In the genomic region with DNA sequence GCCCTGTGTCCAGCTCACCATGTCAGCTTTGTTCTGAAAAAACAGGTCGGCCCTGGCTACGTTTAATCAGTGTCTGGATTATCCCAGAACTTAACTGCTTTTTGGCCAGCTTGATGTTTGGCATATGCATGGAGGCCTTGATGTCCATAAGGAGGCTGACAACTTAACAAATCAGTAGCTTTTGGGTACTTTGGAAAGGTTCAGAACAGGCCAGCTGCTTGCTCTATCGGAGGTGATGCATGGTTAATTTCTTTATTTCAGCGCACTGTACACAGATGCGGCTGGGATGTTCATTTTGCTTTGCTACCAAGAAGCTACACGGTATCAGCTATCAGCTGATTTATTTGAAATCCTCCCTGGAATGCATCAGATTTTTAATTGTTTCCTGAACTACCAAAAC, we compare ENCODE assay signal across 16 mouse cellular contexts.
A peak's percentile ranks its signal among the peaks of the same experiment; 100 is the strongest.
DNase-seq lines count a peak whose midpoint lies in the region; ATAC-seq and TF ChIP-seq lines count a peak whose summit lies in the region.
"Had no signal": no experiment of that assay in that cellular context is flagged by ENCODE, and none has a peak within 500 bp of the region (broad histone marks: within the 10 kb centered on the region; RNA-seq: fewer than 3 reads in every experiment).

No protein-coding gene starts in this region.

- peaks cover 9% of the 10 kb centered on the region; the same call in 1 of the 2 replicates for H3K27me3 ChIP-seq in kidney, embryonic 15.5 days
- H3K27me3 ChIP-seq in forebrain, embryonic 14.5 days (replicated peaks; ENCODE audit: control insufficient read depth, insufficient read depth, low read length): no peaks in the 10 kb centered on the region
- H3K27me3 ChIP-seq in hindbrain, embryonic 13.5 days: no peaks in the 10 kb centered on the region
- H3K27me3 ChIP-seq in midbrain, embryonic 15.5 days (replicated peaks): no peaks in the 10 kb centered on the region
- H3K27me3 ChIP-seq: embryonic facial prominence, embryonic 13.5 days had no signal

- H3K4me1 ChIP-seq in kidney, embryonic 15.5 days: peaks cover 16% of the 10 kb centered on the region
- peaks cover 39% of the 10 kb centered on the region for H3K4me1 ChIP-seq in forebrain, embryonic 14.5 days (ENCODE audit: control insufficient read depth, insufficient read depth, low read length)
- peaks cover 64% of the 10 kb centered on the region for H3K4me1 ChIP-seq in hindbrain, embryonic 13.5 days (replicated peaks)
- H3K4me1 ChIP-seq in midbrain, embryonic 15.5 days: peaks cover 50% of the 10 kb centered on the region
- H3K4me1 ChIP-seq in lung, adult 2 months (ENCODE audit: control insufficient read depth, insufficient read depth, low read length): no peaks in the 10 kb centered on the region; the same call in 1 of the 2 replicates

- ATAC-seq in kidney, embryonic 15.5 days (replicated peaks; ENCODE audit: low FRiP score): peak; percentile 75
- ATAC-seq in forebrain, embryonic 14.5 days: peak; percentile 55
- ATAC-seq in hindbrain, embryonic 13.5 days (ENCODE audit: low FRiP score): peak; percentile 78
- ATAC-seq in midbrain, embryonic 15.5 days (replicated peaks): peak; percentile 32; the same call in 1 of the 2 replicates
- ATAC-seq in erythroblast, adult 5-6 weeks (replicated peaks; ENCODE audit: low FRiP score, poor library complexity, severe bottlenecking): no peak
- ATAC-seq: liver, postnatal 0 days had no signal

- TF ChIP-seq POLR2A in lung, adult 2 months (IDR thresholded peaks at IDR 0.05; ENCODE audit: borderline replicate concordance, extremely low read depth, low read depth, low read length): no peak

- no peak for DNase-seq in kidney, postnatal 10 days
- DNase-seq in forebrain, embryonic 14.5 days (ENCODE audit: low spot score): peak; percentile 63
- no peak for DNase-seq in urinary bladder, postnatal 4 days (ENCODE audit: low spot score in 2 of 2)
- no peak for DNase-seq in lung, adult 2 months
- DNase-seq: B cell, adult 2 months; heart, adult 2 months; kidney, postnatal 36 days; layer of hippocampus, postnatal 36 days; liver, postnatal 0 days; lung, postnatal 4 days; right cerebral cortex, postnatal 25 days had no signal

- no peak overlapping the region for H3K4me3 ChIP-seq in kidney, embryonic 15.5 days (replicated peaks)
- no peak overlapping the region for H3K4me3 ChIP-seq in forebrain, embryonic 14.5 days (ENCODE audit: low read depth, low read length)
- no peak overlapping the region for H3K4me3 ChIP-seq in hindbrain, embryonic 13.5 days
- no peak overlapping the region for H3K4me3 ChIP-seq in midbrain, embryonic 15.5 days
- no peak overlapping the region for H3K4me3 ChIP-seq in lung, adult 2 months (replicated peaks; ENCODE audit: extremely low read depth, low read depth, low read length)
- H3K4me3 ChIP-seq: embryonic facial prominence, embryonic 13.5 days; heart, adult 2 months had no signal

- TF ChIP-seq CTCF in lung, adult 2 months (IDR thresholded peaks at IDR 0.05; ENCODE audit: insufficient read depth, low read length): no peak

- H3K4me2 ChIP-seq in kidney, embryonic 15.5 days: no peak overlapping the region
- H3K4me2 ChIP-seq in forebrain, embryonic 14.5 days (ENCODE audit: low read length): no peak overlapping the region
- H3K4me2 ChIP-seq in hindbrain, embryonic 13.5 days: no peak overlapping the region
- H3K4me2 ChIP-seq in midbrain, embryonic 15.5 days: no peak overlapping the region
- H3K4me2 ChIP-seq: embryonic facial prominence, embryonic 13.5 days had no signal

- no peak overlapping the region for H3K9ac ChIP-seq in kidney, embryonic 15.5 days
- no peak overlapping the region for H3K9ac ChIP-seq in forebrain, embryonic 14.5 days (ENCODE audit: low read length)
- peak overlapping the region; percentile 24; the same call in 1 of the 2 replicates for H3K9ac ChIP-seq in hindbrain, embryonic 13.5 days
- no peak overlapping the region for H3K9ac ChIP-seq in midbrain, embryonic 15.5 days
- H3K9ac ChIP-seq: embryonic facial prominence, embryonic 13.5 days; liver, postnatal 0 days had no signal

- H3K27ac ChIP-seq in kidney, embryonic 15.5 days: no peak overlapping the region
- peak overlapping the region; percentile 71 for H3K27ac ChIP-seq in forebrain, embryonic 14.5 days (ENCODE audit: low read depth, low read length)
- peak overlapping the region; percentile 74 for H3K27ac ChIP-seq in hindbrain, embryonic 13.5 days
- H3K27ac ChIP-seq in midbrain, embryonic 15.5 days: peak overlapping the region; percentile 48; the same call in 1 of the 2 replicates
- H3K27ac ChIP-seq: embryonic facial prominence, embryonic 13.5 days; heart, adult 2 months had no signal

- no peaks in the 10 kb centered on the region for H3K9me3 ChIP-seq in kidney, embryonic 15.5 days (replicated peaks)
- no peaks in the 10 kb centered on the region for H3K9me3 ChIP-seq in forebrain, embryonic 14.5 days (replicated peaks; ENCODE audit: control insufficient read depth, low read length)
- no peaks in the 10 kb centered on the region for H3K9me3 ChIP-seq in hindbrain, embryonic 13.5 days
- H3K9me3 ChIP-seq in midbrain, embryonic 15.5 days: no peaks in the 10 kb centered on the region
- H3K9me3 ChIP-seq: embryonic facial prominence, embryonic 13.5 days had no signal

- no peaks in the 10 kb centered on the region for H3K36me3 ChIP-seq in kidney, embryonic 15.5 days
- H3K36me3 ChIP-seq in forebrain, embryonic 14.5 days (ENCODE audit: control insufficient read depth, insufficient read depth, low read length): no peaks in the 10 kb centered on the region
- H3K36me3 ChIP-seq in hindbrain, embryonic 13.5 days: no peaks in the 10 kb centered on the region
- no peaks in the 10 kb centered on the region for H3K36me3 ChIP-seq in midbrain, embryonic 15.5 days (replicated peaks)
- H3K36me3 ChIP-seq: embryonic facial prominence, embryonic 13.5 days had no signal

- 30% methylated on average over 6 of the region's 6 CpGs for WGBS in kidney, embryonic 15.5 days
- 43% methylated on average over 6 of the region's 6 CpGs for WGBS in forebrain, embryonic 14.5 days
- 33% methylated on average over 6 of the region's 6 CpGs for WGBS in hindbrain, embryonic 13.5 days
- WGBS in midbrain, embryonic 15.5 days: 30% methylated on average over 6 of the region's 6 CpGs
- 83% methylated on average over 6 of the region's 6 CpGs for WGBS in lung, adult 2 months
